ENCODE assay signal across 3 mouse cellular contexts in genomic region chr3:146736186-146736585, GRCm38 (mm10). TPM values are rescaled to one million over a fixed set of nuclear protein-coding genes. Genes with fewer than 3 reads are reported as not detected.
"Had no signal": no experiment of that assay in that cellular context is flagged by ENCODE, and none has a peak within 500 bp of the region (broad histone marks: within the 10 kb centered on the region; RNA-seq: fewer than 3 reads in every experiment).

No protein-coding gene starts in this region.

RNA-seq across cellular contexts. Expression of gene Samd13, which starts 50.8 kb away (rescaled TPM):
- total RNA-seq: layer of hippocampus, adult 18-20 months; layer of hippocampus, postnatal 14 days; layer of hippocampus, postnatal 36 days had no signal
